Mouse (Mus musculus) adrenal gland, postnatal 36 days (tissue): ENCODE data around the gene Prps2. TPM values are rescaled to one million over a fixed set of nuclear protein-coding genes. Genes with fewer than 3 reads are reported as not detected.
"Not testable (repeated sequence)": the region's sequence is repeated elsewhere in the genome, so short reads cannot be mapped to it uniquely, and the experiment has no call there.

ENCODE experiments used
- DNase-seq, 2 experiments: peaks; one replicate each; pipeline ENCODE4 v3.0.0; 2021; ENCODE audit warnings: mixed read lengths in 1 of 2
- total RNA-seq, 2 experiments: library from RNA; stranded (reverse); gene quantifications; 2 replicates each; pipeline ENCODE4 v1.2.3; 2021

The Prps2 gene
- total RNA-seq, 2 experiments from 2014 or later: 22.2 to 29.6 TPM

DNA sequence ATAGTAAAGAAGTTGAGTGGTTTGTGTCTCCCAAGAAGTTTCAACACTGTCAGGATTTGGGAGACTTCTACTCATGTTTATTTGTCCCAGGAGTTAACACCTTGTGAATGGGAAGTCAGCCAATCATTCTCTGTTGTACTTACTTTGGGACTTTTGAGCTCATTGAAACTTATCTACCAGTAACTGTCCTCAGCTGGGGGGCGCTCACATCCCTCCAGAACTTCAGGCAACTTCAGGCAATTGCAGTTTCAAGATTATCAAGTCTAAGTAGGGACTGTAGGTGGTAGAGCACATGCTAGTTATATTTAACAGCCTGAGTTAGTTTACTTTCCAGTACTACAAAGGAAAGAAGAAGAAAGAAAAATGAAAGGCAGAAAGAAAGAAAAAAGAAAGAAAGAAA is 58.8 kb downstream of the Prps2 start:
- DNase-seq: no peak

DNA sequence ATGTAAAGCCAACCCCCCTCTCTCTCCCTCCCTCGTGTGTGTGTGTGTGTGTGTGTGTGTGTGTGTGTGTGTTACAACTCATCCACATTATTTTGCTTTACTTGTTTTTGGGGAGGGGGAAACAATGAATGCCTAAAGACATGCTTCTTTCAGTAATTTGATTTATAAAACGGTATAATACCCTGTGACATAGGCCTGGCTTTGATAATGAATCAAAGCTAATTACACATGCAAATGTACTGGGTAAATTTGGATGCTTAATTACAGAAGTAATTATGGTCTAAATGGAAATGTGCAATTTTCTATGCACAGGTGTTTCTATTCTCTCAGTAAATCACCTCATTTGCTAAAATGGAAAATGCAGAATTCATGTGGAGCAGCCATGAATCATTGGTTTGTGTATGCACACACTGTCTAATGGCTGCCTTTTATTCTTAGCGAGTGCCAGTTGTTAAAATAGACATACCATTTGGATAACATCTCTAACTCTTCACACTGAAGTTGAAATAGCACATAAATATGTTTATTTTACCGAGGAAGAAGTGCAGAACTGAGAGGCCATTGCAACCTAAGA is 61.2 kb downstream of the Prps2 start:
- no peak for DNase-seq

DNA sequence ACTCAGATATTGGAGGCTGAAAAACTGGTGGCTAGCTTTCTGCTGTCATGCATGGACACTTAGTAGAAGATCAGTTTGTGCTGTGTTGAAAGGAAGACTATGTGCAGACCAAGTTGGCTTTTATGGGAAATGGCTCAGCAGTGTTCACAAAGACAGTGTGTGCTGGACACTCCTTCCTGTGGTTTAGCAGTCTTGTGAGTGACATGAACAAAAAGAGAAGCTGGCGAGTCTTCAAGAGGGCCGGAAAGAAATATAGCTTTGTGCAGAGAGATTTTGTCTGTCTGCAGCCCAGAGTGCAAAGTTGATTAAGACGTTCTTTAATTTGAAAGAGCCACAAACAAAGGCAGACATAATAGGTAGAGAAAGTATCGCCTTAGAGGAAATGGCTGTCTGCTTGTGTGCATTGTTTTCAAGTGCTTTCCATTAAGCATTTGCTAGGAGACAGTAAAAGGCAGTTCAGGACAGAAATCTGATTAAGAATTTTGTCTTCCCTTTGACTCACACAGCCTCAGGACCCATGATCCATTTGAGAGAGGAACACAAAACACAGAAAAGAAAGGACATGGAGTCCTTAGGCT is 63.6 kb downstream of the Prps2 start:
- DNase-seq: no peak

DNA sequence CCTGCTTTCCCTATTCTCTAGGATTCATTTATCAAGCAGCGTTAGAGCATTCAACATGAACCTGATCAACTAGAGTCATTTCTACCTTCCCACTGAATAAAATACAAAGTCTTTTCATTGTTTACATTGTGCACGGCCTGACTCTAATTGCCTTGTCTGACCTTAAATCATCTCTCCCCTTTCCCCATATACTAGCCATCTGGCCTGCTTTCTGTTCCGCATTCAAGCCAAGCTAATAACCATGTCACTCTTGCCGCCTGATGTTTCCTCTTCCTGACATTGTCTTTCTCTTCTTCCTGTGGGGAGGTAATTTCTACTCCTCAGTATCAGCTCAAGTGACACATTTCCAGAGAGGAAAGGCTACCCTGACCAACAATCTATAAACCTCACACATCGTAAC is 66.8 kb downstream of the Prps2 start:
- DNase-seq: no peak

DNA sequence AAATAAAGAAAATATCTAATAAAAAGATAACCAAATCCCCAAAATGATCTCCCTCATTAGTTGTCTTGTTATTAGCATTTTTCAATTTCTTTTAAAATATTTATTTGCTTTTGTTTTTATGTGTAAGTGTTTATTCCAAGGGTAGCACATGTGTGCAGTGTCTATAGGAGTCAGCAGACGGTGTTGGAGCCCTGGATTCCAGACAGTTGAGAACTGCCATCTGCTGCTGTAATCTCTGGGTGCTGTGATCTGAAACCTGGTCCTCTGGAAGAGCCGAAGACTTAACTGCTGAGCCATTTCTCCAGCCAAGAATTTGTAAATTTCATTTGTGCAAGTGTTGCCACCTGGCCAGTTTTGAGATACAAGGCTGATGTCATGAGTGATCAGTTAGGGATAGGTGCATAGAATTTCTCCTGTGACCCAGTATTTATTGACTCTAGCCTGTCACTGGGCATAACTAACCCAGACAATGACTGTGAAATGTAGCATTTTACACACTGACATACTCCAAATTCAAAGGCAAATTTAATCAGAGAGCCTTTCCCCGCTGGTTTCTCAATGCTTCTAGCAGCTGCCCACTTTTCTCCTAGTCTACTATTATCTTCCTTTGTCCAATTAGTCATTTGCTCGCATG is 67.3 kb downstream of the Prps2 start:
- no peak for DNase-seq

DNA sequence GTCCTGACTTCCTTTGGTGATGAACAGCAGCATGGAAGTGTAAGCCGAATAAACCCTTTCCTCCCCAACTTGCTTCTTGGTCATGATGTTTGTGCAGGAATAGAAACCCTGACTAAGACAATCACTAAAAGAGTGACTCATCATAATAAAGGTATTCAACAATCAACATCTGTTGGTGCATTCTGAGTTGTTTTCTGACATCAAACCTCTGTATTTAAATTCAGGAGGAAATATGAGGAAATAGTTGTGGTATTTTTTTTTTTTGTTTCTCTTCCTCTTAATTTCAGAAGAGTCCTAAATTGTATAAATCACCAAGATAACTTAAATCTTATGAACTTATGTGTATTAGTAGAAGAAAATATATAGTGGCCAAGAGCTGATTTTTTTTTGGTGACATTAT is 80.5 kb downstream of the Prps2 start:
- not testable (repeated sequence) for DNase-seq

Other genes with a start within 250 kb of the Prps2 start
- gene Tmsb4x, start 173.4 kb downstream of the Prps2 start, total RNA-seq: 100 to 1,000 TPM; 356 to 454 TPM
- gene Tlr8, start 118.4 kb downstream of the Prps2 start, total RNA-seq: 1 to 10 TPM; 2.0 to 4.5 TPM
- gene Tlr7, start 52.2 kb downstream of the Prps2 start, total RNA-seq: 1 to 10 TPM; 1.9 to 5.4 TPM